Mouse (Mus musculus) kidney, postnatal 0 days (tissue): ENCODE data around the gene Arhgap6. TPM values are rescaled to one million over a fixed set of nuclear protein-coding genes. Genes with fewer than 3 reads are reported as not detected.

Source experiments
- ATAC-seq: fragments of 200-750 bp; cut with Nextera tagmentation; replicated peaks from 2 replicates; pipeline ENCODE4 v1.8.0; 2017; ENCODE audit warnings: low read depth, moderate number of reproducible peaks, moderate TSS enrichment, moderate library complexity; ENCODE audit not compliant: low FRiP score
- DNase-seq: peaks from one replicate; pipeline ENCODE4 v3.0.0-alpha.2; 2016; ENCODE audit warnings: low spot score
- H3K27ac ChIP-seq: fragments of 300-500 bp; sonication (generic); 2 replicates; pipeline ENCODE4 v1.5.1; 2014; ENCODE audit warnings: mild to moderate bottlenecking
- H3K27me3 ChIP-seq: fragments of 300-500 bp; sonication (generic); 2 replicates; pipeline ENCODE4 v1.6.1; 2014; ENCODE audit warnings: low read length, mixed read lengths; ENCODE audit not compliant: insufficient read depth
- H3K36me3 ChIP-seq: fragments of 300-500 bp; sonication (generic); 2 replicates; pipeline ENCODE4 v1.6.1; 2014; ENCODE audit warnings: low read length, mixed read lengths; ENCODE audit not compliant: insufficient read depth
- H3K4me1 ChIP-seq: fragments of 300-500 bp; sonication (generic); replicated peaks from 2 replicates; pipeline ENCODE4 v1.6.1; 2014; ENCODE audit warnings: antibody characterized with exemption, low read length, mixed read lengths; ENCODE audit not compliant: insufficient read depth
- H3K4me2 ChIP-seq: fragments of 300-500 bp; sonication (generic); 2 replicates; pipeline ENCODE4 v1.6.1; 2014; ENCODE audit warnings: mild to moderate bottlenecking, low read length, moderate library complexity, mixed read lengths
- H3K4me3 ChIP-seq: fragments of 300-500 bp; sonication (generic); replicated peaks from 2 replicates; pipeline ENCODE4 v1.5.1; 2014; ENCODE audit warnings: low read depth, low read length
- H3K9ac ChIP-seq: fragments of 300-500 bp; sonication (generic); 2 replicates; pipeline ENCODE4 v1.6.1; 2014; ENCODE audit warnings: low read depth, low read length
- H3K9me3 ChIP-seq: fragments of 300-500 bp; sonication (generic); replicated peaks from 2 replicates; pipeline ENCODE4 v1.6.1; 2016; ENCODE audit warnings: low read length, inconsistent platforms, mixed read lengths
- CTCF ChIP-seq: IDR thresholded peaks from 2 replicates; pipeline ENCODE4 v1.5.1; 2016; ENCODE audit warnings: antibody characterized with exemption, low read depth, mild to moderate bottlenecking, moderate library complexity
- WGBS: fragments of 180-500 bp; shearing (Covaris S2); extraction: QIAGEN DNeasy Blood & Tissue Kit; methylation state at CpG from one replicate; pipeline ENCODE4 v1.1.7; 2014; 5-methylcytosine and 5-hydroxymethylcytosine counted together
- polyA plus RNA-seq: library from polyadenylated mRNA; unstranded; fragments of >200 nt; fragmentation: Nextera tagmentation; extraction: Ambion mirVana; gene quantifications from 2 replicates; pipeline ENCODE4 v1.2.1, GENCODE M21; 2015

Arhgap6 gene
- polyA plus RNA-seq, 1 experiment from 2014 or later: 4.1 TPM

DNA sequence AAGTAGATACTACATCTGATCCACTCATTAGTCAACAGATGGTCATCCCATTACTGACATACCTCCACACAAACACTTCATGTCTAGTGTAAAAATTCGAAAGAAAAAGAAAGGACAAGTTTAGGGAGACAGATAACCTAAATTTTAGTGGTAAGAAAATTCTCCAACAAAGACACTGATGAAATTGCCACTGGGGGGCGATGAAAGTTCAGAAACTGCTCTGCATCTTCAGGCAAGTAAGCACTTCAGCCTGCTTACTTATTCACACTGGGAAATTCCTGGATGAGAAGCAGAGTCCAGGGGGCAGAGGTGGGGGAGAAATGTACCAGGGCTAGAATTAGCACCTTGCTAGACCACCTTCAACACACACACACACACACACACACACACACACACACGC is 537.4 kb downstream of the Arhgap6 start:
- no peaks in the 10 kb centered on the region for H3K36me3 ChIP-seq
- H3K9ac ChIP-seq: no peak overlapping the region
- H3K4me1 ChIP-seq: no peaks in the 10 kb centered on the region
- 34% methylated on average over 3 of the region's 3 CpGs for WGBS
- no peak overlapping the region for H3K4me3 ChIP-seq
- no peak overlapping the region for H3K4me2 ChIP-seq
- no peaks in the 10 kb centered on the region for H3K27me3 ChIP-seq
- DNase-seq (peak; percentile 50), ATAC-seq (no peak)
- no peaks in the 10 kb centered on the region for H3K9me3 ChIP-seq
- H3K27ac ChIP-seq: no peak overlapping the region
- TF ChIP-seq CTCF: peak; percentile 61

GRCm38 (mm10) chrX:169337559-169337958 is 542.7 kb downstream of the Arhgap6 start:
- Histone ChIP-seq H3K9me3 (no peaks in the 10 kb centered on the region), H3K4me3 (no peak overlapping the region), H3K4me2 (no peak overlapping the region), H3K36me3 (no peaks in the 10 kb centered on the region), H3K9ac (no peak overlapping the region), H3K4me1 (no peaks in the 10 kb centered on the region), H3K27me3 (no peaks in the 10 kb centered on the region), H3K27ac (no peak overlapping the region)
- DNase-seq: no peak
- no peak for TF ChIP-seq CTCF
- no peak for ATAC-seq

GRCm38 (mm10) chrX:169338213-169338612 is 543.3 kb downstream of the Arhgap6 start:
- 83% methylated on average over 3 of the region's 3 CpGs for WGBS
- TF ChIP-seq CTCF: no peak
- Histone ChIP-seq H3K4me1 (no peaks in the 10 kb centered on the region), H3K36me3 (no peaks in the 10 kb centered on the region), H3K9me3 (no peaks in the 10 kb centered on the region), H3K27me3 (no peaks in the 10 kb centered on the region), H3K9ac (no peak overlapping the region), H3K27ac (no peak overlapping the region), H3K4me2 (no peak overlapping the region), H3K4me3 (no peak overlapping the region)
- DNase-seq (no peak), ATAC-seq (no peak)

Other genes with a start within 250 kb of the Arhgap6 start
- 0.43 and 0.50 TPM in 2 replicates for gene Frmpd4, start 217.9 kb upstream of the Arhgap6 start, polyA plus RNA-seq
- gene Msl3, start 121.2 kb upstream of the Arhgap6 start, polyA plus RNA-seq: 32.2 and 32.6 TPM in 2 replicates